Mouse (Mus musculus): Measurements from ENCODE around the gene Erfe.

DNA sequence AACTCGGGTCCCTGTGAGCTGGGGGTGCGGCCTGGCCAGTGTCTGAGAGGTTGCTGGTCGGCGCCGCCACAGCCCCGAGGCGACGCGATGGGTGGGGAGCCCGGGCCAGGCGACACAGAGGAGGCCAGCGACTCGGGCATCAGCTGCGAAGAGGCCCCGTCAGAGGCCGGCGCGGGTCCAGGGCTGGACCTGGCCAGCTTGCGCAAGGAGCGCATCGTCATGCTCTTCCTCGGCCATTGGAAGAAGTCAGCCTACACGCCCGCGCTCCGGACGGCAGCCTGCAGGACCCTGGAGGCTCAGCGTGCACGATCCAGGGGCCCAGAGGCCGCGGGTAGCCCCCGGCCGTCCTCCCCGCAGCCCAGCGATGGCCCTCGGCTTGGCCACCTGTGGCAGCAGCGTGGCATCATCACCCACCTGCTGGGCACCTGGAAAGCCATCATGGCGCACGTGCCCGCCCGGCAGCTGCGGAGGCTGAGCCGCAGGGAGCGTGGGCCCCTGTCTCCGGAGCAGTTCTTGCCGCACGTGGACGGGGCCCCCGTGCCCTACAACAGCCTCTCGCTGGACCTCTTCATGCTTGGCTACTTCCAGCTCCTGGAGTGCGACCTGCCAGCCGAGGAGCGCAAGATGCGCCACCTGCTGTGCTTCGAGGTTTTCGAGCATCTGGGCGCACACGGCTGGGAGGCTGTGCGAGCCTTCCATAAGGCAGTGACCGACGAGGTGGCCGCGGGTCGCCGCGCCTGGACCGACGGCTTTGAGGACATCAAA lies 21.1 kb upstream of the Erfe start:
- TF ChIP-seq CTCF (IDR thresholded peaks at IDR 0.05) = peak; percentile 17; the same call in 1 of the 2 replicates
- no peak for TF ChIP-seq EP300 (IDR thresholded peaks at IDR 0.05)

Measured in lung, postnatal 0 days (tissue).